Mouse (Mus musculus) gastrocnemius, postnatal 10 days (tissue): Measurements from ENCODE around the gene Pfkfb3. TPM values are rescaled to one million over a fixed set of nuclear protein-coding genes. Genes with fewer than 3 reads are reported as not detected.
"Not testable (repeated sequence)": the region's sequence is repeated elsewhere in the genome, so short reads cannot be mapped to it uniquely, and the experiment has no call there.

ENCODE experiments used
- DNase-seq: peaks from one replicate; pipeline ENCODE4 v3.0.0; 2021; ENCODE audit warnings: mixed read lengths
- total RNA-seq, 2 experiments: library from RNA; stranded (reverse); gene quantifications; 2 replicates each; pipeline ENCODE4 v1.2.3; 2021

Gene Pfkfb3
- total RNA-seq, 2 experiments from 2014 or later = 19.3 to 21.5 TPM

DNA sequence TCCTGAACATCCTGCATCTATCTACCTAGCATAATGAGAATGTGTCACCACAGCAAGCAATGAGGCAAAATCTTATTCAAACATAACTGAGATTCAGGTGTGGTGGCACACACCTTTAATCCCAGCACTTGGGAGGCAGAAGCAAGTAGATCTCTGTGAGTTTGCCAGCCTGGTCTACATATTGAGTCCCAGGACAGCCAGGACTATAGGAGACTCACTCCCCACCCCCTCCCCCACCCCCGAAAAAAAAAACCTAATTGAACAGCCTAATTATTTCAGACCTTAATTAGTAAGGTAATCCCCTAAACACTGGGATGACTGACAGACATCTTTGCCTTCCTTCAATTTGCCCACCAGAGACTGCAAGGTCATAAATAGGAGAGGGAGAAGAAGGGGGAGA, 2.2 kb downstream of the Pfkfb3 start:
- DNase-seq = no peak

DNA sequence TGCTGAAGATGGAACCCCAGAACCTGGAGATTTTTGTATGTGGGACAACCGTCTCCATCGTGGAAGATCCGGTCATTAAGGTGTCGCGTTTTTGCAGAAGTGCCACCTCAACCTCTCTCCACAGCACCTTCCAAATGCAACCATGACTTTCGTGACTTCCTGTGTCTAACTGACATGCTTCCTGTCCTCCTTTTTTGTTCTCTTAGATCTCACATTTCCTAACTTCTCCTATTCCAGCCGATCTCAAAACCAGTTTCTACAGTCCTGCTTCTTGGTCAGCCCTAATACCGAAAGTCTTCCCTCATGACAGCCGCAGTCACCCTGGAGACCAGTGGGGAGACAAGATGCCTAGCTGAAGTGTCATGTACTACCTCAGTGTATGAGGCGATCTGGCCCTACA, 5.4 kb downstream of the Pfkfb3 start:
- no peak for DNase-seq

DNA sequence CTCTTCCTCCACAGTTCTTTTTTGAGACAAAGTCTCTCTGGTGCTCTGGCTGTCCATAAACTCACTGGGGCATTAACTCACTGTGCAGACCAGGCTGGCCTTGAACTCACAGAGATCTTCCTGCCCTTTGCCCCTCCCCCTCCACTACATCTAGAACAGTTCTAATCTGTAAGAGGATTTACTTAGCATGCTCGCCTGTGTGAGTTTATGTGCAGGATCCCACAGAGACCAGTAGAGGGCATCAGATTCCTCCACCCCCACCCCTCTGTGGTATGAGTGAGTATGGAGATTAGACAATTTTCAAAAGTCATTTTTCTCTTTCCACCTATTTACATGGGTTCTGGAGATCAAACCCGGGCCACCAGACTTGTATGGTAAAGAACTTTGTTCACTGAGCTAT, 6.3 kb downstream of the Pfkfb3 start:
- DNase-seq = no peak

DNA sequence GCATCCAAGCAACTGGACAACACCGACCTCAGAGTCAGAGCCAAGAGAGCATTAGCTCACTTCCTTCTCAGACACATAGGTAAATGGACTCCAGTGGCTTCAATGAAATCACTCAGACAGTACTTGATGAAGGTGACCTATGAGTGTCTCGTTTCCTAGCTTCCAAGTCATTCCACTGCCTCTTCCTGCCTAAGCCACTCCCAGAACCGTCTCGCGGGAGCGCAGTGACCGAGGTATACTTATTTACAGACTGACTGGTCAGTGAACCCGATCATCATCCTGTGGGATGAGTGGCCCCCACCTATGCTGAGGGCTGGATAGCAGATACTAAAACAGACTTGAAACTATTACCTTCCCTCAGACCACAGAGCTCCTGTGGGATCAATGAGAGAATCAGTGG, 7.8 kb downstream of the Pfkfb3 start:
- no peak for DNase-seq

DNA sequence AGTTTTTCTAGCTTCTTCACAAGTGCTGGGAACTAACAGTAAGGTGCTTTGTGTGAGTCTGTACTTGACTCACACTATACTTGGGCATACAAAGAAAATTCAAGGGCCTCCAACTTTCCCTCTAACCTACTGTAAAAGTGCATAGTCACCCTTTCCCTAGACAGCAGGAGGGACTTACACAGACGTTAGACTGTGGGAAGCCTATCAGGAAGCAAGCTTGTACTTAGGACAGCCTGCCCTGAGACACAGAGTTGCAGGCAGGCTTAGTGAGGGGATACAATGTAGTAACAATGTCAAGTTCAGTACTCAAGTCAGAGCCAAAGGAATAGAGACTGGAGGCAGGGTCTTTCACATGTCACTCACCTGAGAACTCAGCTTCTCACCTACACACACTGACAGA, 8.5 kb downstream of the Pfkfb3 start:
- no peak for DNase-seq

DNA sequence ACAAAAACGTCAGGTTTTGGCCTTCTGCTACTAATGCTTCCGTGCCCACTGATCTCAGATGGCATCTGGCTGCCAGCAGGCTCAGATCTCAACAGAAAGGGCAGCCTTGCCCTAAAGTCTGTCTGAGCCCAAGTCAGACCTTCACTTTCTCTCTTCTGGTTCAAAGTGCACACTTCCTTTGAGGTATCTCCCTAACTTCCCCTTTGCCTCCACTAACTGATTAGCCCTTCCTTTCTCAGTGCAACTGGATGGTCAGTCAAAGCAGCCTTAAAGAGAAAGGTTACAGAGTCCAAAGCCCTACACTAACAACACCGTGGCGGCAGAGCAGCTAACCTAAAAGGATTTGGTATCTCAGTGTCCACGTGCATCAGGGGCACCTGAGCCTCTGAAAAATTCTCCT, 9.5 kb downstream of the Pfkfb3 start:
- DNase-seq = no peak

DNA sequence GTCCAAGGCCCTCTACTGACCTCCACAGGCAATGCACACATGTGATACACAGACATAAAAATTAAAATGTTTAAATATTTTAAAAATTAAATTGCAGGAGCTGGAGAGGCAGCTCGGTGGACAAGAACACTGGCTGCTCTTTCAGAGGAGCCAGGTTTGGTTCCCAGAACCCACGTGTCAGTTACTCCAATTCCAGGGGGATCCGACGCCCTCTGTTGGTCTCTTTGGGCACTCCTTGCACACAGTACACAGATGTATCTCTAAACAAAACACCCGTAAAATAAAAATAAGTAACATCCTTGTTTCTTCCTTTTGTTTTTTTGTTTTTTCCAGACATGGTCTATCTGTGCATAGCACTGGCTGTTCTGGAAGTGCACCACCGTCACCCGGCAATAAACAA, 10.7 kb downstream of the Pfkfb3 start:
- no peak for DNase-seq

DNA sequence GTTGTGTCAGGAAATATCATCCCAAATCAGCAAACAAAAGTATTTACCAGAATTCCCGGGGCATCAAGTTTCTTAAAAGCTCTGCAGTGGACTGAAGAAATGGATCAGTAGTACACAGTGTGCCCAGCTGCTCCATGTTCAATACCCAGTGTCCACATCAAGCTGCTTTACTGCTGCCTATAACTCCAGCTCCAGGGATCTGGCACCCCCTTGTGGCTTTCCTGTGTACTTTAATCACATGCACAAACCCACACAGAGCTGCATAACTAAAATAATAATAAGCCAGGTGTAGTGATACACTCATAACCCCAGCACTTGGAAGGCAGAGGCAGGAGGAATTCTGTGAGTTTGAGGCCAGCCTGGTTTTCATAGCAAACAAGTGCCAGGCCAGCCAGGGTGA, 11.2 kb downstream of the Pfkfb3 start:
- peak; percentile 82 for DNase-seq

DNA sequence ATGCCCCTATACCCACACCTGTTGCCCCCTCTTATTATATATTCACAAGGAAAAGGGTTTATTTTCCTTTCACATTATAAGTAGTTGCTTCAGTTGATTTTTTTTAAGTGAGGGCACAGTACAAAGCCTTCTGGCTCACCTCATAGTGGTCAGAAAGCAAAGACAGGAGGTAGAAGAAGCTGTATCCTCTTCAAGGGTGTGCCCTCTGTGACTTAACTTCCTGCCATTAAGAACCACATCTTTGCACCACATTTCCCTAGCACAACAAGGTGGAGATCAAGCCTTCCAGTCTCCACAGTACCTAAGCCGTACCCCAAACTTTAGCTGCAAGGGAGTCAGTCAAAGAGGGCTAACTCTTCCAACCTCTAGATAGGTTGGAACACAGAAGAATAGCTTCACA, 11.8 kb downstream of the Pfkfb3 start:
- DNase-seq = no peak

DNA sequence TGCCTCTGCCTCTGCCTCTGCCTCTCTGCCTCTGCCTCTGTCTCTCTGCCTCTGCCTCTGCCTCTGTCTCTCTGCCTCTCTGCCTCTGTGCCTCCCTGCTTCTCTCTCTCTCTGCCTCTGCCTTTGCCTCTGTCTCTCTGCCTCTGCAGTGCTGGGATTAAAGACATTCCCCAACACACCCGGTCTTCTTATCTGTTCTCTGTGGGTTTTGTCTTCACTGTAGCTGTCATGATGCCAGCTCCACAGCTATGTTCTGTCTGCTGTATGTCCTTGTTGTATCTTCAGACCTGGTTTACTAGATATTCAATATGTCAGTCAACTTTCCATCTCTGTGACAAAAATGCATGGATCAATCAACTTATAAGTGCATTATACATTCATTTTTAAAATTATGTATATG, 12.3 kb downstream of the Pfkfb3 start:
- not testable (repeated sequence) for DNase-seq

DNA sequence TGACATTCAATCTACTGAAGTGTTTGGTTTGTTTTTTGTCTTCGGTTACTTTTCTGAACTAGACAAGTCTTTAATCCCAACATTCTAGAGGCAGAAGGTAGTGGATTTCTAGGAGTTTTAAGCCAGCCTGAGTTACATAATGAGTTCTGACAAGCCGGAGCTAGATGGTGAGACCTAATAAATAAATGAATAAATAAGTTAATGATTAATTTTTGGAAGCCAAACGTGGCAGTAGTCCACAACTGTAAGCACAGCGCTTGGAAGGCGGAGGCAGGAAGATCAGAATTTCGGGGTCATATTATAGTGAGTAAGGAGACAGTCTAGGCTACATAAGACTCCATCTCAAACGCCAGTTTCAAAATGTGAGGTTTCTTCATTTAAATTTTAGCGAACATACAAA, 17.9 kb downstream of the Pfkfb3 start:
- no peak for DNase-seq

DNA sequence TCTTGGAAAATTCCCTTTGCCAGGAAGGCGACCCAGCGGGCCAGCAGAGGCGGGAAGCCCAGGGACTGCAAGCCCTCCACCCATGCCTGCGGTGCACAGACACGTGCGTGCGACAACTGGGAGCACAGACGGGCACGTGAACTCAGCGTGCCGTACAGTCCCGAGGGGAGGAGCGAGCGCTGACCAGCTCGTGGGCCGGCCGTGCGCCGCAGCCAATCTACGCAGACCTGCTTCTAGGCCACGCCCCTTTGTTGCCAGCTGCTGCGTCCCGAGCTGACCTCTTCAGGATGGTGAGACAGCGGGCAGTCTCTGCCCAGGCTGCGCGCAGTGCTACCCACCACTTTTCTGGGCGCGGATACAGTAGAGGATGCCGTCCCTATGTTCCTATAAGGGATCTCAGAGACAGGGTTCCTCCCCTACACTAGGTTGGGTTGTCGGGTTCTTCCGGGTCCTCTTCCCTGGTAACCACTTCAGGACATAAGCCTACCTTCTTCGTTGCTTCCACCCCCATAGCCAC, 18.4 kb downstream of the Pfkfb3 start:
- peak; percentile 95 for DNase-seq

DNA sequence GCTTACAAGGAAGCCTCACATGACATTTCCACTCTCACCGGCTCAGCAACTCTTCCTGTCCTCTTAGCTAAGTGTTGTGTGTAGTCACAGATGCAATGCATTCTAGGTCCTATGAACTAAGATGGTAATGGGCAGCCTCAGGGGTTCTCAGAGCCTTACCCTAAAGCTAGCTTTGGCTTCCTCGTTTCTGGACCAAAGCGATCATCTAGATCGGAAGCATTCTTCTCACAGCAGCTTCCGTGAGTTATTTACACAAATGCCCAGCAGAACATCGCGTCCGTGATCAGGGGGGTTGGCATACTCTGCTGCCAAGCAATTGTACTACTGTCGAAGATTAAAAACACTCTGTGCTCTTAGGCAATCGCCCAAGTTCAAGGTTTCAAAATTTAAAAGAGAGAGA, 19.1 kb downstream of the Pfkfb3 start:
- no peak for DNase-seq

DNA sequence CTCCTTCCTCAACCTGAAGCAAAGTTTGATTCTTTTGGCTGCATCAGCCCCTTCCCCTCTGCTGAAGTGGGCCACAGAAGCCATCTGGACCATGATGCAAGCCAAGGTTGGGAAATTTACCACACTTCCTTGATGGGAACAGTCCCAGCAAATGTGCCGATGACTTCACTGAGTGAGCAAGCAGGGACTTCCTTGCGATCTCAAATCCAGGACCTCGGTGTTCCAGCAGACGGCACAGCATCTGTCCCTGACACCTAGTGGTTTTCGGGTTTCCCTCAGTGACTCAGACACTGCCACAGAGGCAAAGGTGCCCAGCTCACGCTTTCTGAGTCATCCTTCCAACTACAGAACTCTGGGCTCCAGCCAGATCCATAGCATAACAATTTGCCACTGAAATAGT, 23.8 kb downstream of the Pfkfb3 start:
- no peak for DNase-seq

DNA sequence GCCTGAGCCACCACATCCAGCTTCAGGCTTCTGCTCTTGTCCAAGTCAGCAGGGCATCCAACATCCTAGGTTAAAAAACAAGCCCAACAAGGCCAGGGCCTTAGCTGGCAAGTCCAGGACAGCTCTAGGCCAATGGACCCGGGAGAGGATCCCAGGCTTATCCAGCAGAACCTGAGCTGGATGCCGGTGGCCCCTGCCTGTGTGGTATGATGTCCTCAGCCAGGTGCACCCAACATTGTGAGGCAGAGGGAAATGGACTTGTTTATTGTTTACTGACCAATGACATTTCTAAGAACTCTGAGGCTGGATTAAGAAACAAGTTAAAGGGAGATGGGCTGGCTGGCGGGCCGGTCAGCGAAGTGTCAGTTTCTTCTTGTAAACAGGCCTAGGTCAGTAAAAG, 27.8 kb downstream of the Pfkfb3 start:
- DNase-seq = no peak

DNA sequence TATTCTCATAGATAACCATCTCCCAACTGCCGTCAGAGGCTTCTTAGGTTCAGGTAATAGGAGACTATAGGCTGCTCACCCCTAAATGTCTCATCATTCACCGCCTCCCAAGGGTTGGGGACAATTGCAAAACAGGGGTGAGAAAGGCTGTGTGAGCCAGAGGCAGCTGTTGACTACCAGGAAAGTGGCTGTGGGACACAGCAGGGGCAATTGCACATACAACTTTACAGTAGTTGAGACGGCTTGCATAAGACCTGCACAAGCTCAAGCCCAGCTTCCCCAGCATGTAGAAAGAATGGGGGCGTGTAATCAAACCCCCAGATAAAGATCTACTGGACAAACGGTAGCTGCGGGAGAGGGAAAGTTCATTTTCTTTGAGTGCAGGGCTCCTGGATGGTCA, 29.1 kb downstream of the Pfkfb3 start:
- no peak for DNase-seq

DNA sequence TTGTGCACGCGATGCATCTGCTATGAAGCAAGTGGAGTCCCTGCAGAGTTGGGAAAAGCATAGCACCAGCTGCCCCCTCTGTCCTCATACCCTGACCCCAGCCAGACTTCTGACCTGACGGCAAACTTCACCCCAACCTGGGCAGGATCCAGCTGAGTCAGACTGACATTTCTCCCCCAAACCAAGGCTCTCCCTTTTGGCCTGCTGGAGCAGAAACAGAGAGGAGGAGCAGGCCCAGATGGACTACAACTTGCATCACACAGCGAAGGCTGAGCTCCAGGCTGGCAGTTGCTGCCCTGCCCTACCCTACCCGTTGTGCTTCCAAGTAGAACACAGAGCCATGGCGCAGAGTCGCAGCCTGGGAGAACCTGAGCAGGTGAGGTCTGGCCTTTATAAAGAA, 32.1 kb downstream of the Pfkfb3 start:
- no peak for DNase-seq

DNA sequence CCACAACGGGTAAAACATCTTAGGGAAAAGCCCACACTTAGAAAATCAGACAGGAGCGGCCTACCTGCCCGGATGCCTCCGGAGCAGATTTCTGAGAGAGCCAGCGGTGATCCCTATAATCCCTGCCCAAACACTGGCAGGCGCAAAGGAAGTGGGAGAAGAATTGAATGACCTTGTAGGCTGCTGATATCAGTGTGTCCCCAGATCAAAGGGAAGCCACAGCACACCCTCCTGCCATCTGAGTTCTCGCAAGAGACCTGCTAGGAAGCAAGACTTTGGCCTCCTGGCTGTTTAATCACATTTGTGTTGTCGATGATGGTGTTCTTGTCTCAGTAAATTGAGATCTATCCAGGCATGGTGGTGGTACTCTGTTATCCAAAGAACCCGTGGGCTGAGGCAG, 33.1 kb downstream of the Pfkfb3 start:
- no peak for DNase-seq

DNA sequence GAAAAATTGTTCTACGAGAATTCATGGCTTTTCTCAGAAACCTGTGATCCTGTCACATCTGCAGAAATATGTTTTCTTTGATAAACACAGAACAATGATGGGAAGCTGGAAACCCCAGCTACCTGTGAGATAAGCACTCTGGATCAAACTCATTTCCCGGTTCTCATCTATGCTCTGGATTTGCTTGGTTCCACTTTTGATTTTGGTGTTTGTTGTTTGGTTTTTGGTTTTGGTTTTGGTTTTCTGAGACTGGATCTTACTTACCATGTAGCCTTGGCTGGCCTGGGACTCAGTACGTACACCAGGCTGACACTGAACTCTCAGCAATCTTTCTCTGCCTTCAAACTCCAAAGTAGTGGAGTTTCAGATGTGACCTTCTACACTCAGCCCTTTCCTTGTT, 38.0 kb downstream of the Pfkfb3 start:
- DNase-seq = no peak

DNA sequence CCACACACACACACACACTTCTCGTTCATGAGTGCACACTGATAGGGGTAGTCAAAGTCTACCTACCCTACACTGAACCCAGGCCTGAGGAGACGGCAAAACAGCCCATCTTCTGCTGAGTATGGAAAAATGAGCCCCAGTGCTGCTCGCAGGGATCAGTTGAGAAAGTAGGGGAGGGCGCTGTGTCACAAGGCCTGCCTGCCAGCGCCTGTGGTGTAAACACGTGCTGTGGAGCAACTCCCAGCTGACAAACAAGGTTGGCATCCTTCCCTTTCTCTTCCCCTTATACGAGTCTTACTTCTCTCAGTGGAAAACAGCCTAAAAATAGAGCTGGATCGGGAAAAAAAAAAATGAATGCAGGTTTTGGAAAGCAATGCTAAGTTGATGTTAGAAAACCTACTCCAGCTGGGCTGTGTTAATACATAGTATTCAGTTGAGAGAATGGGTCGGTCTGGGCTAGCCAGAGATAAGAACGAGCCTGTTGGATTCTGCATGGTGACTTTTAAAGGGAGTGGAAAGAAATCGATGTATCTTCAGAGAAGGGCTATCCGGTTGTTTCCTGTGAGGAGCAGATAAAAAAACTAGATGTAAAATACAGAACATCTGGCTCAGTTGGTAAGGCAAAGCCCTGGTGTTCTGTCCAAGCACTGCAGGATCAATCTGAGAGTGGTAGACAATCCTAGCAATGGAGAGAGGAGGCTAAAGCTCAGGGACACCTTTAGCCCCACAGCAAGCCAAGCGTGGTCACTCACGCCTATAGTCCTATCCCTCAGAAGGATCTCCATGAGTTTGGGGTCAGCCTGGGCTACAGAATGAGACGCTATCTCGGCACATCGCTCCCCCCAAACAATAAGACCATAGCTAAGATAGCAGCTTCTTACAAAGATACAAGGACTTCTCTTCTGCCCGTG, 40.6 kb downstream of the Pfkfb3 start:
- peak; percentile 42 for DNase-seq

DNA sequence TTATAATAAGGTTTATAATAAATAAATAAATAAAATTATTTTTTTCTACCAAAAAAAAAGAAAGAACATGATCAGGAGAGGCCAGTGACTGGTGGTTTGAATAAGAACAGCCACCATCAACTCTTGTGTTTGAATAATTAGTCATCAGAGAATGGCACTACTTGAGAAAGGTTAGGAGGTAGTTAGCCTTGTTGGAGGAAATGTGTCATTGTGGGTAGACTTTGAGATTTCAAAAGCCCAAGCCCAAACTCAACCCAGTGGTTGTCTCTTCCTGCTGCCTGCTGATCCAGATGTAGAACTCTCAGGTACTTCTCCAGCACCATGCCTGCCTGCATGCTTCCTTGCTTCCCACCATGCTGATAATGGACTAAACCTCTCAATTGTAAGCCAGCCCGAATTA, 41.8 kb downstream of the Pfkfb3 start:
- DNase-seq = no peak

DNA sequence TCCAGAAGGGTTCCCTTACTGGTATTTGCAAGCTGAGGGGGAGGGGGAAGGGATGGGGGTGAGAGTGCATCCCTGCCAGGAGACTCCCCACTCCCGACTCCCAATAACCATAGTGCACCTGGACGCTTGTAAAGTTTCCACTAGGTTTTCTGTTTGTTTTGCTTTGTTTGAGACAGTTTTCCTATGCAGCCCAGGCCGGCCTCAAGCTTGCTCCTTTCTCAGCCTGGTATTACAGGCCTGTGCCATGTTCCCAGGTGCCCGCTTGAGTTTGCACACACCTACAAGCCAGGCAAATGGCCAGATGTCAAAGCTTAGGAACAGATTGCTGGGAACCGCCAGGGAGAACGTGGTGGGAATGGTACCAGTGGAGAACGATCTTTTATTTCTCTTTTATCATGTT, 50.1 kb downstream of the Pfkfb3 start:
- no peak for DNase-seq

DNA sequence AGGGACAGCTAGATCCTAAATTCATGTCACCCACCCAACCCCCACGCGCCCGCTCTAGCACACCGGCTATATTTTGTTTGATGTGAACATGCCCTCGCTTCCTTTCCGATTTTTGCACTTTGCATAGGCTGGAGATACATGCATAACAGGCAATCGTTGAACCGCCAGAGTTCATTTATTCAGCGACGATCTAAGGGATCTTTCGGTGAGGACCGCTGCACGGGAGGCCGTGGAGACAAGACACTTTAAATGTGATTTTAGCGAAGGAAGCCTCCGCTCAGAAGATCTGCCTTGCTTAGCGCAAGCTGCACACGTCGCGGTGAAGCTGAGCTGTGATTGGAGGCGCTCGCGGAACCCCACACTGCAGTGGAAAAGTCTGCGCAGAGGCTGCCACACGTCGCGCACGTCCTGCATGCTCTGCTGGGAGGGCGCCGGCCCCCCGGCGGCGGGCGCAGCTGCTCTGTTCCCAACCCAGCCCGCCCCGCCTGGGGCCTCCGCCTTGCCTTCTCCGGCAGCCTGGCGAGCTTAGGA, 50.9 kb downstream of the Pfkfb3 start:
- peak; percentile 69 for DNase-seq

DNA sequence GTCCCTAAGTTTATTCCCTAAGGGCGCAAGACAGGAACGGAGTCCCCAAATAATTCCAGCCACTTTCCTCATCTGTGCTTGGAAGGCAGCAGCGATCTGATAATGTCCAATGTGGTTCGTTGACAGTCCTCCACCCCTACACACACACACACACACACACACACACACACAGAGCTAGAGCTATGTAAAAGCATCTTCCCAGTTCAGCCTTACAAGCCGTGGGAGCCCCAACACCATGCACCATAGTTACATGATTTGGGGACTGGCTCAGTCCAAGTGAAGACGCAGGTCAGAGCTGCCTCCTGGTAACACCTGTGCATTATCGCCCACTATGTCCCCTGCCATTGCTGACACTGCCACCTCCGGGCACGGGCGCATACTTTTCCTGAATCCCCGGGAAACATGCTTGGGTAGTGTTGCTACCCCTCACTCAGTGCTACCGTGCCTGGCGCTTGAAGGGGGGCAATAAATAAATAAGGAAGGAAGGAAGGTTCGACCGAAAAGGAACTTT, 51.6 kb downstream of the Pfkfb3 start:
- DNase-seq = peak; percentile 22
